8 mouse cellular contexts compared by ENCODE assay signal in the genomic region with DNA sequence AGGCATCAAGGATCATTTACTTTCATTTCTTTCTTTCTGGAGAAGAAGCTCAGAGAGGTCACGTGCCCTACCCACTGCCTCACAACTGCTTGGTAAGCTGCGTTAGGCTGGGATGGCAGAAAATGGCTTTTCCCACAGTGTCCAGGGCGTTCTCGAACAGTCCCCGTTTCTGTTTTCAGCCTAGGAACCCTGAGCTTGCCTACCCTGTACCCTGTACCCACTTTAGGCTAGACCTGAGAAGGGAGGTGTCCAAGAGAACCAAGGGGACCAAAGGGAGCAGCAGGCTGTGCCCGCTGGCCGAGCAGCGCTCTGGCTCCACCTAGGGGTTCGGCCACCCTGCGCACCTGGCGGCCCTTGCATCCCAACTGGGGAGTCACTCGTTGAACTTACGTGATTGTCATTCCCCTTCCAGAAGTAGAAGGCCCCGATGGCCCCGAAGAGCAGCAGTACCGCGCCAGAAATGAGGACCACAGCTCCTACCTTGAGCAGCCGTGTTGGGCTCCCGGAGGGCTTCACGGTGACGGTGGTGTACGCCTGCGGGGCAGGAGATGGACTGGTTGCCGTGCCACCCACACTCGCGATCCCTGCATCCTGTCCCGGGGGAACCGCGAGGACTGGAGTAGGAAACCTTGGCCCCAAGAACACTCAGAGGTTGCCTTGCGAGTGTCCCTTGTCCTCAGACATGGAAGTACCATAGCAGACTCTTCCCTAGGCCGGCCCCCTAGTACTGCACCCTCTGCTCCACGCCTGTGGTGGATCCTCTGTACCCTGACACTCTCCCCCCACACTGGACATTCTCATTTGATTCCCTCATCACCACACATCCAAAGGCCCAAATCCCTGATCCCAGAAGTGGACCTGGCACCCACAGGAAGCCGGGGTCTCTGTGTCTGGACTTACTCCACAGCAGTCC. TPM values are rescaled to one million over a fixed set of nuclear protein-coding genes. Genes with fewer than 3 reads are reported as not detected.
DNase-seq lines count a peak whose midpoint lies in the region; ATAC-seq and TF ChIP-seq lines count a peak whose summit lies in the region.

No protein-coding gene starts in this region.

- peak; percentile 51 for ATAC-seq in forebrain, embryonic 15.5 days (replicated peaks)

- intact Hi-C loops in heart, postnatal 36 days (cut with DNase I), result no loop called here

- WGBS in forebrain, embryonic 15.5 days, result 17% methylated on average over 33 of the region's 33 CpGs
- WGBS in macrophage (ENCODE audit: missing documents), result 16% methylated on average over 33 of the region's 33 CpGs

- no peak overlapping the region for H3K27ac ChIP-seq in forebrain, embryonic 15.5 days (replicated peaks)
- peak overlapping the region; percentile 85; the same call in 1 of the 2 replicates for H3K27ac ChIP-seq in layer of hippocampus, adult 2 months
- H3K27ac ChIP-seq in macrophage, result no peak overlapping the region

- peak; percentile 86 for TF ChIP-seq CTCF in layer of hippocampus, adult 2 months (conservative IDR thresholded peaks at IDR 0.05)

- no peaks in the 10 kb centered on the region for H3K9me3 ChIP-seq in forebrain, embryonic 15.5 days

- peak; percentile 65 for DNase-seq in Muller cell, postnatal 12 days (ENCODE audit: inconsistent ontology term)
- DNase-seq in cerebellum, adult 11 months, result peak; percentile 20
- DNase-seq in heart, postnatal 36 days, result peak; percentile 68 to 70
- DNase-seq in layer of hippocampus, adult 2 months (ENCODE audit: low spot score in 2 of 2), result peak in 1 of 2 experiments; percentile 52
- DNase-seq in retina, postnatal 1 day, result peak; percentile 64
- peak; percentile 14 for DNase-seq in urinary bladder, postnatal 10 days (ENCODE audit: low spot score)

- peaks cover 32% of the 10 kb centered on the region for H3K4me1 ChIP-seq in forebrain, embryonic 15.5 days

- peak overlapping the region; percentile 6; the same call in 1 of the 2 replicates for H3K4me3 ChIP-seq in forebrain, embryonic 15.5 days
- peak overlapping the region; percentile 31; the same call in 1 of the 2 replicates for H3K4me3 ChIP-seq in layer of hippocampus, adult 2 months
- peak overlapping the region; percentile 12; the same call in 1 of the 2 replicates for H3K4me3 ChIP-seq in macrophage (ENCODE audit: inconsistent target)

- H3K79me2 ChIP-seq in macrophage (ENCODE audit: inconsistent target), result no peaks in the 10 kb centered on the region

- peak overlapping the region; percentile 35 for H3K4me2 ChIP-seq in forebrain, embryonic 15.5 days (replicated peaks)

- 0 out of 2 replicates have a peak overlapping the region, but pooled peaks have one; percentile 4 for H3K9ac ChIP-seq in forebrain, embryonic 15.5 days (replicated peaks)

- no peaks in the 10 kb centered on the region for H3K36me3 ChIP-seq in forebrain, embryonic 15.5 days
- no peaks in the 10 kb centered on the region for H3K36me3 ChIP-seq in macrophage (ENCODE audit: inconsistent target)

- no peaks in the 10 kb centered on the region for H3K27me3 ChIP-seq in forebrain, embryonic 15.5 days

RNA-seq across cellular contexts. Expression of gene Cnmd, which starts 0.7 kb away (rescaled TPM):
- polyA plus RNA-seq in forebrain, embryonic 15.5 days (2015; fragmentation: Nextera tagmentation; extraction: Ambion mirVana), result 1.5 and 2.6 TPM in 2 replicates
- 1 to 10 TPM; 1.1 to 1.8 TPM for total RNA-seq in heart, postnatal 36 days (2021)
- 1 to 10 TPM; 1.5 to 1.8 TPM for total RNA-seq in layer of hippocampus, adult 2 months (2021)
- total RNA-seq in macrophage (2018; cell fraction: chromatin; rRNA removed), result not detected
- under 1 TPM in 1 of 26 experiments, not detected in 25; 0.18 TPM for total RNA-seq in macrophage (2018; cell fraction: cytosol; rRNA removed)
- not detected for total RNA-seq in macrophage (2018; cell fraction: nucleus; rRNA removed)
- polyA plus RNA-seq in macrophage (2018), result not detected in 3 replicates
